Mouse (Mus musculus) bone marrow, adult 2 months (tissue): ENCODE results near the gene Hmces.

Source experiments
- CTCF ChIP-seq: fragments of 200-500 bp; IDR thresholded peaks from 2 replicates; pipeline ENCODE4 v1.5.1; 2011; ENCODE audit warnings: low read length, control low read depth; ENCODE audit not compliant: control insufficient read depth, insufficient read depth
- POLR2A ChIP-seq: fragments of 200-500 bp; IDR thresholded peaks from 2 replicates; pipeline ENCODE4 v1.6.1; 2011; ENCODE audit warnings: low read depth, mild to moderate bottlenecking, control low read depth, low read length, borderline replicate concordance; ENCODE audit not compliant: control insufficient read depth

GRCm38 (mm10) chr6:87980374-87981029 is 66.8 kb downstream of the Hmces start:
- no peak for TF ChIP-seq CTCF
- no peak for TF ChIP-seq POLR2A
